Mouse (Mus musculus) left cerebral cortex, adult 11 months (tissue): ENCODE data around the gene Gpbp1.
A peak's percentile ranks its signal among the peaks of the same experiment; 100 is the strongest.

Experiments
- DNase-seq: peaks from one replicate; pipeline ENCODE4 v3.0.0; 2022; ENCODE audit warnings: low spot score

The Gpbp1 gene

DNA sequence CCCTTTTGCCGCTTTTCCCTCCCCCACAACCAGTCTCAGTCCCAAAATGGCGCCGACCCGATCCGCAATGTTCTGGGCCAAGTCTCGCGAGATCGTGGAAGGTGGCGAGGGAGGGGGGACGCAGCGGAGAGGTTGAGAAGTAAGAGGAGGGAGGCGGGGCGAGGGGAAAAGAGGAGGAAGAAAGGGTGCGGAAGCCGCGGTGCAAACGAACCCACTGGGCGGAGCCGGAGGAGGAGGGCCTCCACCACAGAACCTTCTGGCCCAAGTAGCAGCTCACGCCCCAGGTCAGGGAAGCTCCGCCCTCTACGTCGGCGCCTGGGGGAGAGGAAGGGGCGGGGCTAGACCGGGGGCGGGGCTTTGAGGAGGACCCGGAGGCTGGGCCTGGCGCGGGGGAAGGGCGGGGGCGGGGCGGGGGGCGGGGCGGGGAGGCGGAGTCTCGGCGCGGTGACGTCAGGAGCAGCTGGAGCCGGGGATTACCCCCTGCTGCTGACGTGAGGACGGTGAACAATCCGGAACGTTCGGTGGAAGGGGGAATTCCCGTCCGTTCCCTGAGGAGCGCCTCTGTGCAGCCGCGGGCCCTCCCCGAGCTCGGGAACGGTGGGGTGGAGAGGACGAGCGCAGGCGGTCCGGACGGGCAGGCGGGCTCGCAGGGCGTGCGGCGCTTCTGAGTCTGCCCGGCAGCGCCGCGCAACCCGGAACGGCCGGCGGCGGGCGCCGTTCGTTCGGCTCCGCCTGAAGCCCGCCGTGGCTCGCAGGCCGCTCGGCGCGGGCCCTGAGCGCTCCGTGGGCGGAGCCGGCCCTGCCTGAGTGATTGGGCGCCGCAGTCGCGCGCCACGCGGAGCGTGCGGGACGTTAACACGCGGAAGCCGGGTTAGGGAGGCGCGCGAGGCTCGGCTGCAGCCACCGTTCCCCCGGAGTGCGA, at the start of gene Gpbp1:
Gene Gpbp1 (minus strand): TSS at position 310 of the 922 bp plus-strand sequence.
- peak; percentile 100 for DNase-seq

DNA sequence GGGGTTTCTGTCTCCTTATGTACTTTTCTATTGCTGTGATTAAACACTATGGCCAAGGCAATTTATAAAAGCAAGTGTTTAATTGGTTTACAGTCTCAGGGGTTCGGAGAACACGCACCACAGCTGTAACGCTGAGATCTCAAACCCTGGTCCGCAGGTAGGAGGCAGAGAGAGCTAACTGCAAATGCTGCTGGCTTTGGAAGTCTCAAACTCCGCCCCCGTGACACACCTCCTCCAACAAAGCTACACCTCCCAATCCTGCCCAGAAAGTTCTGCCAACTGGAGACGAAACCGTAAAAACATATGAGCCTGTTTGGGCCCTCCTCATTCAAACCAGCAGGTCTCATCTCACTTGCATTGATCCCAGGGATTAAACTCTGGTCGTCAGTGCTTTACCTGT, 47.8 kb upstream of the Gpbp1 start:
- no peak for DNase-seq

DNA sequence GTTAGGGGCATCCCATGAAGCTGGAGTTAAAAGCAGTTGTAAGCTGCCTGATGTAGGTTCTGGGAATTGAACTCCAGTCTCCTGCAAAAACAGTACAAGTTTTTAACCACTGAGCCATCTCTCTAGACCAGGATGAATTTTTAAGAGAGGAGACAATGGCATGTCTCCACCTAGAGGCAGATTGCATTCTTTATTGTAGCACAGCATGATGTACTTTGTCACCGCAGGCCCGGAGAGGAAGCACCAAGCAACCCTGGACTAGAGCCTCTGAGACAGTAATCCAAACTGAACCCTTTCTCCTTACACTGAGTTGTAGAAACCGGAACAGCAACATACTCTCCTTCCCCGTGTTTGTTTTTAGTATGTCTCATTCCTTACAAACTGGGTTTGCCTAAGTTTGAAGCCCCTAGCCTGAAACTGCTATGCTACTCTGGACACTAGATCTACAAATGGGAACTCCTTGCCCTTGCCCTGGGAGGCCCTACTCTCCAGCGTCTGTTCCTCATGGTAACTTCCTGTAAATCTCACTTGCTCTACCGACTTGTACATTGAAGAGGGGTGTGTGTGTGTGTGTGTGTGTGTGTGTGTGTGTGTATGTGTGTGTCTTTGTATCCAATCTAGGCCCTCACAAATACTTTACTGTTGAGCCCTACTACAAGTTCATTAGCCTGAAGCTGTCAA, 46.4 kb upstream of the Gpbp1 start:
- no peak for DNase-seq

DNA sequence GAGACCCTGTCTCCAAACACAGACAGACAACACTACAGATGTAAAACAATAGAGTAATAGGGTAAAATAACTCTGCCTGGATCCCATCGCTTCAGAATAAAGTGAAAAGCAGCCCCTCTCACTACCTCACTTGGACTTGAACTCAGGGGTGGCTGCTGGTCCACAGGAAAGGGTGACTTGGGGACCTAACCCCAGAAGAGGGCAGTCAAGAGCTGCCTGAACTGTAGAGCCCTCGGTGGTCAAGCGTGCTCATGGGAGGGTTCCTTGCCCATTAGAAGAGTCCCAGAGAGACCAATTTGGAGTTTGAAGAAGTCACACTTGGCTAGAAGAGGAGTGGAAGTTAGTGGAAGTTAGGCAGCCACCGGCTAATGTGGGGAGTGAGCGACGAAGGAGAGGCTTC, 44.2 kb upstream of the Gpbp1 start:
- DNase-seq = no peak

DNA sequence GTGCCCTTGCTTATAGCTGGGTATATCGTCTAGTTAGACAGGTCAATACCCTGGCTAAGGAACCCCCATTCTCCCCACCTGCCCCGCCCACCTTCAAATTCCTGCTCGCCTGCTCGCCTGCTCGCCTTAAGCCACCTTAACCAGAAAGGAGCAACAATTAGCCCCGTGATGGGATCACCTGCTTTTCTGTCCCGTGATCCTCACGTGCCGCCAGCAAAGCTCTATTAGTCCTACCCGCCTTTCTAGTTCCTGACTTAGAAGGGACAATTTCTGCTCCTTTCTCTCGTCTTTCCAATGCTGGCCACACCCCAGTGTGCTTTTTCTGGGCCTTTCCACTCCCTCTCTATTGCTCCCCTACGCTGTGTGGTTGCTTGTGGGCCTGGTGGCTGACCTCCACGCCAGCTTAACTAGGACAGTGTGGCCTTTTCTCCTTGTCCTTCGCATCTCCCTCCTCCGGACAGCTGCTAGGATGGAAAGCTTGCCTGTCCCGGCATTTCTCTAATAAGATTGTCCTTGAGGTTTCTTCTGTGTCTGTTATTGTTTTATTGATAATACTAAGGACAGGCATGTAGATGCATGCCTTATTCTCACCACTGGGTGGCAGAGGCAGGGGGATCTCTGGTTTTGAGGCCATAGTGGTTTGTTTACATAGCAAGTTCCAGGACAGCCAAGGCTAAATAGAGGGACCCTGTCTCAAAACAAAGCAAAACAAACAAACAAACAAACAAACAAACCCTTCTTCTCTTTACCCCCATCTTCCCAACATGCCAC, 42.5 kb upstream of the Gpbp1 start:
- DNase-seq = no peak

DNA sequence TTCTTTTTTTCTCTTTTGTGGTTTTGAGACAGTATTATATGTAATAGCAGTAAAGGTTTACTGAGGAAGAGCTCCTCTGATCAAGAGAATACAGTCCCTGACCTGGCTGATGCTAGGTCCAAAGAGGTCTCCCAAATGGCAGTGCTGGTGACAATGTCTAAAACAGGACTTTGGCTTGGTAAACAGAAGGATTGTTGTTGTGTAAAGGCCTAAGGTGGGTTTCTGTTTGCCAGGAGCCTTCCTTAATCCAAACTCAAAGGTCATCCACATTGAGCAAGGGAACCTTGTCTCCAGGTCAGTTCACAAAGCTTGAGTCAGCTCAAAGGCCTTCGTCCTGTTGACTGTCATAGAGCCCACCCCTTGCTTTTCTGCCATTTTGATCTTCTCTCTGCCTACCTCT, 41.8 kb upstream of the Gpbp1 start:
- DNase-seq = no peak

DNA sequence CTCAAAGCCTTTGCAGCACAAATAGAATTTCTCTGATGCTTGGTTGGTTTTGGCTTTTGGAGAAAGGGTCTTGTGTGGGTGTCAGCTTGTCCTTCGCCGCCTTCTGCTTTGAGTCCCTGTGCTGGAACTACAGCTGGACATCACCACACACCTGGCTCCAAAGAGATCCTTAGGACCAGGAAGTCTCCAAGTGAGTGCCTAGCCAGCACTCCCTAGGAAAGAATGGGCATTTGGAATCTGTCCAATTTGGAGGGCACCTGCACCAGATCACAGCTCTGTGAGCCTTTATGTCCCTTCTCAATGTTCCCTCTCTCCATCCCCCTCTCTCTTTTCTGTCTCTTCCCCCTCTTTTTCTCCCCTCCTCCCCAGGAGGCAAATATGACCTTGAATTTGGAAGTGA, 34.4 kb upstream of the Gpbp1 start:
- no peak for DNase-seq

DNA sequence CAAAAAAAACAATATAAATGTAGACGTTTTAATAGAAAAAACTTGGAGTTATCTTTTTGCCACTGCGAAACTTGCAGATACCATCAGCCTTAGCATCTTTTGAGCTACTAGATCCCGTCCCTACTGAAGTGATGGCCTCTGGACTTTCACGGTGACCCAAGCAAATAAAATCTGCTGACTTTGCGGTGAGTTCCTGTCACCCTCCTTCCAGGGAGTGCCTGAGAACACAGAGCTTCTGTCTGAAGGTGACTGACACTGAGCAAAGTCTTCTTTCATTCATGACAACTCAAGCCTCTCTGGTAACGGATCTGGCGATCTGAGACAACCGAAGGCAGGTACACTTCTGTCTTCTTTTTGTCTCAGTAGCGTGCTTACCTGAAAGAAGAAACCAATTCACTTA, 32.4 kb upstream of the Gpbp1 start:
- no peak for DNase-seq

DNA sequence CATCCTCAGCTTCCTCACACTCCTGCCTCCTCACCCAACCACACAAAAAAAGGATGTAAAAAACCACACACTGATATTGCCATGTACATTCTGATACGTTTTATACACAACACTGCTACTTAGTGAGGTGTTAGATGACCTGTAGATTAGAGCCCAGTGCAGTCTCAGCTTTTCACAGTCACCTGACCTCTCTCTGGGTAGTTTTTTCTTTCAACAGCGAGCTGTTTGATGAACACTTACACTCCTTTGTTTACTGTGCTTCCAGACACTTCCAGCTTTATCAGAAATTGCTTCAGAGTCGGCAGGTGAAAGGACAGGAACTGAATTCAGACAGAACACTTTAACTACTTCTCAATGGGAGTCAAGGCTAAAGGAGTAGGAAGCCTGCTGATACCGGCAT, 30.5 kb upstream of the Gpbp1 start:
- no peak for DNase-seq

DNA sequence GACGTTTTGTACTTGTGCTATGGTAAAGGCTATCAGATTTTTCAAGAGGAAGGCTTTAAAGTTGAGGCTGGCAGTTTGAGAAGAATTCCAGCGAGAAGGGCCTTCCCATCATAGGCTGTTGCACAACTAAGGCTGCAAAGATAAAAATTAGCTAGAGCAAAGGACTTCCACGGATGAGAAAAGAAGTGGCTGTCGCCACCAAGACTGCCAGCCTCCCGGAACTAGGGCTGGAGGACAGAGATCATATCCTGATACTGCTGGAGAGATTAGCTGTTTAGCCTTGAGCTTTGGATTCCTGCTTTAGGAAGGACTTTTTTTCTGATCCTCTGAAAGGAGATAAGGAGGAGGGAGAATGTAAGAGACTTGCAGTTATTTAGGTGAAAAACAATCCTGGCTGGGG, 28.4 kb upstream of the Gpbp1 start:
- no peak for DNase-seq

DNA sequence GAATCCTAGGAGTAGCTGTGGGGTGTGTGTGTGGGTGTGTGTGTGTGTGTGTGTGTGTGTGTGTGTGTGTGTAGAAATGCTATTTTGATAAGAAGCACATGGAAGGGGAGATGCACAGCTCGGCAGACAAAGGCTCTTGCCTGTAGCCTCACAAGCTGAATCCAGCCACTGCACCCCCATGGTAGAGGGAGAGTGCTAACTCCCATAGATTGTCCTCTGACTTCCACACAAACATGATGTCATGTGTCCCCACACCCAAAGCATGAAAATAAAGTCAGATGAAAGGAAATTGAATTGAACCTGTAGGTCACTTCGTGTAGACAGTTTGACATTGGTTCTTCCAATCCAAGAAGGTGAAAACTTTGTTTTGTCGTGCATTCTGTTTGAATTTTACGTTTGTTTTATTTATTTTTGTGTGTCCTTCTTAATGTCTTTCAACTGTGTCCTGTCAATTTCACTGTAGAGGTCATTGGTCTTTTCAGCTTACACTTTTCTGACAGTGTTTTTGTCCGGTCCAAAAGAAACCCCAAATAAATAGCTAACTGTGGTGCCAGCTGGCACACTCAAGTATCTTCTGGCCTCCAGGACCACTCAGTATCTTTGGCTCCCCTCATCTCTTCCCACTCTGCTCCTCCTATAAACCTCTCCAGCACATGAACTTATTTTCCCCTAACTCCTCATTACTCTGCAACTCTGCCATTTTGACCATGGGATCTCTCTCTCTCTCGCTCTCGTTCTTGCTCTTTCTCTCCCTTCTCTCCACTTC, 26.7 kb upstream of the Gpbp1 start:
- DNase-seq = no peak

DNA sequence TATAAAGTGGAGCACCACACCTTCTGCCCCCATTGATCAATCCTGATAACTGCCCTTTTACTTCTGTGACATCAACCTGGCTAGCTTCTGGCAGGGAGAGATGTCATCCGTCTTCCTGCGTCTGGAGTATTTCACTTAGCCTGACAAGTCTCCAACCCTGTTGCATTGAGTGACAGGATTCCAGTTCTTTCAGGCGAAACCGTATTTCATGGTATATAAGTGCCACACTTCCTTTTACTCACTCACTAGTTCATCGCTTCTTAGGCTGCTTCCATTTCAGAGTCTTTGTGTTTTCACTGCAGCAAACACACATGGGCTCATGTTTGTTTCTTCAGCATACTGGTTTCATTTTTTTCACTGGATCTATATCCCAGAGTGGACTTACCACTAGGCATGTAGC, 19.5 kb upstream of the Gpbp1 start:
- DNase-seq = no peak

DNA sequence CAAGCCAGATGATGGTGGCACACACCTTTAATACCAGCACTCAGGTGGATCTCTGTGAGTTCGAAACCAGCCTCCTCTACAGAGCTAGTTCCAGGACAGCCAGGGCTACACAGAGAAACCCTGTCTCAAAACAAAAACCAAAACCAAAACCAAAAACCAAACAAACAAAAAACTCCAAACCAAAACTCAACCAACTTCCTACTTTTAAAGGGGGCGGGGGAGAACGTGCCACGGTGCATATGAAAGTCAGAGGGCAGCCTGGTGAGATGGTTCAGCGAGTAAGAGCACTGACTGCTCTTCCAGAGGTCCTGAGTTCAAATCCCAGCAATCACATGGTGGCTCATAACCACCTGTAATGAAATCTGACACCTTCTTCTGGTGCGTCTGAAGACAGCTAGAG, 18.7 kb upstream of the Gpbp1 start:
- DNase-seq = no peak

DNA sequence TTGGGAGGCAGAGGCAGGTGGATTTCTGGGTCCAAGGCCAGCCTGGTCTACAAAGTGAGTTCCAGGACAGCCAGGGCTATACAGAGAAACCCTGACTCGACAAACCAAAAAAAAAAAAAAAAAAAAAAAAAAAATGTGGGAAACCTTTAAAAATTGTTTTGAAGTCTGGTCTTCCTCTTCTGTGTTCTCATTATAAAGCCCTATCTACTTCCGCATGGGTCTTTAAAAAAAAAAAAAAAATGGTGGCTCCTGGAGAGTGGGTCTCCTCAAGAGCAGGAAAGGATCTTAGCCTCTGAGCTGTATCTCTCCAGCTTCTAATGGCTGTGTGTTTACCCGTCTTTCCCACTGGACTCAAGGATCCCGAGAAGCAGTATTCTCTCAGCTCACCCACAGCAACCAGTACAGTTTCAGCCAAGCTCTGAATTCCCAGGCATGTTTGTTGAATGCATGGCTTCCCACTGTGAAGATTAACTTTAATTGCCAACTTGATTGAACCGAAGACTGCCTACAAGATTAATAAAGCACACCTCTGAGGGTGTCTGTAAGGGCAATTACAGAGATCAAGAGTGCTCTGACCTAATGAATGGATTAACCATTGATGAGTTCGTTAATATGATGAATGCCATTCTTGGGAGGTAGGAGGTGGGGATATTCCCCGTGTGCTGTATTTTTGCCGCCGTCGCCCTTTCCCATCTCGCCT, 4.6 kb upstream of the Gpbp1 start:
- no peak for DNase-seq

DNA sequence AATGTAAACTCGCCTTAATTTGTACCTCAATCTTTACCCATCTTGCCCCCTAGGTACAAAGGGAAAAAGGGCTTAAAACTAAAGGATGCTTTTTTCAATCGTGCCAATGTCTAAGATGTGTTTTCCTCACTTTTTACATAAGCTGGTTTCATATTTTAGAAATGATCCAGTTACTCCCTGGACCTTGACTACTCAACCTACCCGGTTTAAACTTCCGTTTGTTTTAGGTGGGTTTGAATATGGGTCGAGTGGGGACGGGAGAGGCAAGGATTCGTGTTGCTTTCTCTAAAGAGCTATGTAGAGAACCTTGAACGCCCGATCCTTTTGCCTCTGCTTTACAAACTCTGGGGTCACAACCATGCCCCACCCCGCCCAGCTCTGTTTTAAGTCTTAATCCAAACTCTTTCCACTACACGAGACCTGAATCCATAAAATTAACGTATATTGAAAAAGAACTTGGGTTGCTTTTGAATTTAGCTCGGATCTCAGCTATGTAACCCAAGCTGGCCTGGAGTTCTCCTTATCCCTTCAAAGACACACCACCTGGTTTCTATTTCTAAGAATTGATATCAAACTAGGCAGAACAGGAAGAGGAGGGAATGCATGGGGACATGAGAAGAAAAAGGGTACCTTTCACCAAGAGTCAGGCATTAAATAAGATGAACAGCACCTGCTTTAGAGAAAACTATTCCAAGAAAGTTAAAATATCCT, 1.3 kb upstream of the Gpbp1 start:
- DNase-seq = no peak

DNA sequence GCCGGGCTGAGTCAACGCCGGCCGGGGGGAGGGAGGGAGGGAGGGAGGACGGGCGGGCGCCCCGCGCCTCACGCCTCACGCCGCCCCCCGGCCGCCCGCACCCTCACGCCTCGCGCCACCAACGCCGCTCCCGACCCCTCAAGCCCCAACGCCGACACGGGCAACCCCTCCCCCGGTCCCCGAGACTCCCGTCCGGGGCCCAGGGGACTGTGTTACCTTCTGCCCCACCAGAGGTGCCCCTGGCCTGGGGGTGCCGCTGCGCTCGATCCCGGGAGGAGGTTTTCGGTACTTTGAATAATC, 459 bp downstream of the Gpbp1 start:
- DNase-seq = no peak

DNA sequence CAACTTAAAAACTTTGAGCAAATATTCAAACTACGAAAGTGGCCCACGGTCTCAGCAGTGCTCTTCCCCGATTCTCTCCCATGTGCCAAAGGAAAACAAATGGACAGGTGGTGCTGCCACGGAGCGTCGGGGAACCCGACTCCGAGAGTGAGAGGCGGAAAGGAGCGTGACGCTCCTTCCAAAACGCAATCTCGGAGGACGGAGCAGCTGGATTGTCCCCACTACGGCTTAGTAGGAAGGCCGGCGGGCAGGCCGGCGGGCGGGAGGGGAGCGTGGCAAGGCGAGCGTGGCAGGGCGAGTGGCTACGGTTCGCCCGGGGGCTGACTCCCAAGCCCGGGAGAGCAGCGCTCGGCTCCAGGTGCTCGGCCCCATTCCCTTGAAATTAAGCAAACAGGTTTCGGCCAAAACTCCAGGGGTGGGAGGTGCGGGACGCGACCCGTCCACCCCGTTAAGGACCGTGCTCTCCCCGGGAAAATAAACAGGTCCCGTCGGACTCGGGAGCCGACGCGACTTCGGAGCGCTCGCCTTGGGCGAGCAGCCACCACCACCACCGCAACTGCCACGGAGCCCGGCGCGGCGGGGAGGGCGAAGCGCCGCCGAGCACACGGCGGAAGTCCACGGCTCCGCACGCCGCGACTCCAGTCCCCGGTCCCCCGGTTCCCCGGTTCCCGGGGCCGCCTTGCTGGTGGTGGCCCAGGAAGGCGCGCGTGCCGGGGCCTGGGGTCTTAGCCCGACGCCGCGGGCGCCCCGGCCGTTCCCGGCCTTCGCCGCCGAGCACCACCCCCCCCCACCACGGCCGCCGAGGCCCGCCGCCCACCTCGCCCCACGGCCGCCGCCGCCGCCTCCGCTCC, 1.0 kb downstream of the Gpbp1 start:
- no peak for DNase-seq

DNA sequence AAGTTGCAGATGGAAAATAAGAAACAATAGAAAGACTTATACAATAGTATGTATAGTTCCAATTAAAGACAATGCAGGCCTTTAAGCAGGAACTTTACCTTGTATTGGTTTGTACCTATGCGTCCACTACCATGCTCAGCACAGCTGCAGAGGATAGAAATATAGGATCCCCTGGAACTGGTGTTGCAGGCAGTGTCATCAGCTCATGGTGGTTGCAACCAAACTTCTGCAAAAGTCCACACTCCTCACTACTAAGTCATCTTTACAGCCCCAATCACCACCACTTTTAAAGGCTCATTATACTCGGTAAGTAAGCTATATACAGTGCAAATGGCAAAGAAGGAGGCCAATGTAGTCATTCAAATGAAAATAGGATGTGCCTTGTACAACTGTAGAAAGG, 12.2 kb downstream of the Gpbp1 start:
- no peak for DNase-seq

DNA sequence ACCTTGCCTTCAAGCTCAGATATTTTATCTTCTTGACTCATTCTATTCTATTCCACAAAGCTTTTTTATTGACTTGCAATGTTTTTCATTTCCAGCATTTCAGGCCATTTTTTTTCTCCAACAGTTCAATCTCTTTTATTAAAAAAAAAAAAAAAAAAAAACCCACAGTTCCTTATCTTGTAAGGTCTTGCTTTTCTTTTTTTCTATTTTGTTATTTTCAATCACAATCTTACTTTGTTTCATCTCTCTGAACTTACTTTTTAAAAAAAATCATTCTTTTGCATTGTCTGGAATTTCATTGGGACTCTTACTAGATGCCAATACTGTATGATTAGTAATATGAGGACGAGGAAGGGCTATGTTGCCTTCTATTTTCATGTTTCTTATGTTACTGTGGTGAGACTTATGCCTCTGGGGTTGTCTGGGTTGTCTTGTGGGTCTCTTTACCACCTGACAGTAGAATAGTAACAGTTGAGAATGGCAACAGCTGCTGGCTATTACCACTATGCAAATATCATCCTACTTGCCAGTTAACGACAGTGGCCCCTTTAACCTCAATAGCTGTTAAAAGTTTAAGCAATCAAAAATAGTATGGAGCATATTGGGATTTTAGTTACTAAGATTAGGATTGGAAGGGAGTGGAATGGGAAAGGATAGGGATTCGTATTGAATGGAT, 19.2 kb downstream of the Gpbp1 start:
- no peak for DNase-seq
